Mouse (Mus musculus) spleen, postnatal 14 days (tissue): ENCODE measurements around the gene Brd7.

Experiments
- DNase-seq, 2 experiments: peaks; one replicate each; pipeline ENCODE4 v3.0.0; 2021 to 2022; ENCODE audit warnings: low spot score in 2 of 2

Gene Brd7

DNA sequence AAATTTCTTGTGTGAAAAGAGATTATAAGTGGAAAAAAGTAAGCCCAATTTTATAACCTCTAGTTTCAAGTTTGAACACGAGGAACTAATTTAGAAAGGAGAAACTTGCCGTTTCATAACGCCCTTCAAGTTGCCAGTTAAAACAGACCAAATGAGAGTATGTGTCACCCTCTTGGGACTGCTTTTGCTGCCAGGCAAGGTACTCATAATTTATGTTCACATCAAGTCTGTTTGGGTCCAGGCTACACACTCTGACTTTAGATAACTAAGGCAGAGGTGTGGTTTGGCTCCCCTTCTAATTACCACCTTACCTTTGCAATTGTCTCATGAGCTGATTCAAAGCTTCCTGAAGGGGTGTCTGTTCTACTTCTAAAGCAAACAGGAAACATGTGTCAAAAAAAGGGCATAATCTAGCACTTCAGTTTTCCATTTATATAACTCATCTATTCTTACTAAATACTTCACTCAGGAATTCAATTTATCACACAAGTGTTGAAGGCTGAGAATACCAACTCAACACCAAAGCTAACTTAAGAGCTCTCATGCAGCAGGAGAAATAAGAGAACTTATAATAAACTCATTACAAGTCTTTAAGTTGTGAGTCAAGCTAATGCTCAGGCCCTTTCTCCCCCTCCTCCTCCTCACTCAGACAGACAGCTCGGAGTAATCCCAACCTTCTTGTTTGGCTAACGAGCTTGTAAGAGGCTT lies 4.6 kb downstream of the Brd7 start:
- no peak for DNase-seq

DNA sequence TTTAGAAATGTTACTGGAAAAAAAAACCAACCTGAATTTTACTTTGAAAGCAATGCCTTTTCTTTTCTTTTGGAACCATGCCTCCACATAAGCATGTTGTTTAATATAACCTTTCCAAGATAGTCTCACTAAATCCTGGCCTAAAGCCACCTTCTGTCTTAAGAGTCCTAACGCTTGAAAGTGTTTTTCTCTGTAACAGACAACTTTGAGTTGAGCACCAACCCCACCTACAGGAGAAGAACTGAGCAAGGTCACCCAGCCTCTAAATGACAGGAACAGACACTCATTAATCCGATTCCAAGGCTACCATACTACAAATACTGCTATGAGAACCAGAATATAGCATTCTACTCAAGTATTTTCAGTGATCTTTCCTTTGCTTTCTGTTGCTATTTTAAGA lies 12.9 kb downstream of the Brd7 start:
- no peak for DNase-seq

DNA sequence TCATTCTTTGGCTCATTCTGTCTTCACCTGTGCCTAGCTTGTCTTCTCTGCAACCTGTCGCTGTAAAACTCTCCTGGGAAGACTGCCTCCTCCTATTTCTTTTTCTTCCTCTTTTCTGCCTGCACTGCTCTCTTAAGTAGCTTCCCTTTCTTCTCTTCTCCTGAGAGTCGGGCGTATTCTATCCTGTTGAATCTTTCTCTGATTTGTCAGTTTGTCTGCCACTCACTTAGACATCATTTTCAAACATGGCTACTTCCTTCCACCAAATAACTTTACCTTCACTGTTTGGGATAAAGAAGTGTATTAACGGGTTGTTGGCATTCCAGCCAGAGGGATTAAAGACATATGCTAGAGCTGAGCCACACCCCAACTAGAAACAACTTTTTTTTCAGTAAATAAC lies 20.0 kb downstream of the Brd7 start:
- DNase-seq: no peak

DNA sequence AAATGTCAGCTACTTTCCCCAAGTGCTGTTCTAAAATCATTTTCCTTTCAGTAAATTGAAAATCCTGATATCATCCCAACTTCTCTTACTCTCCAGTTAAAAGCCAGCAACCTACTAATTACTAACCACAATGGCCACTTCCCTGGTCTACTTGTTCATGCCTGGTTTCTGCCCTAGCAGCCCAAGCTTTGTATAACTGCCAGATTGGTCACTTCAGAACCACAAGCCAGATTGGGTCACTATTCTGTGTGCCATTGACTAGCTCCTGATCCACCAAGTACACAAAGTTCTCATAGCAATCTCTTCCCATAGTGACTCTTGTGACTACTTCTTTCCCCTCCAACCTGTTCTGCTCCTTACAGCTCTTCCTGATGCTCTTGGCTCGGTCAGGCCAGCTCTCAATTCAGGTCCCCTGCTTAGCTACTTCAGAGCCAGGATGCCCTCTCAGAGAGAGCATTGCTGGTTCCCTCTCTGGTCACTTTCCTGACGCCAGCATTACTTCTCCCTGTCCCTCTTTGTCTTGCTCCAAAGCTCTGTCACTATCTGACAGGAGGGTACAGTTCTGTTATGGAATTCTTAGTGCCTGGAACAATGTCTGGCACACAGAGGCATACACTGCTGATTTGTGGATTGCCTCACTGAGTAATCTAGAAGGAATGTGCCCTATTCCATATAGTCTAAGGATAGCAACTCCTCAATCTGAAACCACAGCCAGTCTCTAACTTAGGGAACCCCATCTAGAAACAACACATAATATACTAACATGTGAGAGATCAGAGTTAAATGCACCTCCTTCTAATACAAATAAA lies 21.9 kb downstream of the Brd7 start:
- DNase-seq: no peak

DNA sequence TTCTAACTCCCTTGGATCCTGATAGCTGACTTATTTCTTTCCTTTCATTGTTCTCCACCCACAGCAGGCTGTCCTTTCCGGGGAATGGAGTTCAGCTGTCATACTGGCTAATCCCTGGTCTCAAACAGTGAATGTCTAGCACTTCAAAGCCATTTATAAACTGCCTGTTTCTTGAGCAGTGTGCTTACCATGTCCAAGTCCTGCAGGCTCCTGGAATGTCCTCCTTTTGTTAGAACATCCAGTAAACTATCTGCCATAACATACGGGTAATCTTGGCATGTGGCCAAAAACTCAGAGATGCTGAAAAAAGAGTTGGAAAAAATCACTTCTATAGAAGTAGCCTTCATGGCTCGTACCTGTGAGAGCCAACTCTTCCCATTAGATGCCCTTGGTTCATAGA lies 22.8 kb downstream of the Brd7 start:
- no peak for DNase-seq

DNA sequence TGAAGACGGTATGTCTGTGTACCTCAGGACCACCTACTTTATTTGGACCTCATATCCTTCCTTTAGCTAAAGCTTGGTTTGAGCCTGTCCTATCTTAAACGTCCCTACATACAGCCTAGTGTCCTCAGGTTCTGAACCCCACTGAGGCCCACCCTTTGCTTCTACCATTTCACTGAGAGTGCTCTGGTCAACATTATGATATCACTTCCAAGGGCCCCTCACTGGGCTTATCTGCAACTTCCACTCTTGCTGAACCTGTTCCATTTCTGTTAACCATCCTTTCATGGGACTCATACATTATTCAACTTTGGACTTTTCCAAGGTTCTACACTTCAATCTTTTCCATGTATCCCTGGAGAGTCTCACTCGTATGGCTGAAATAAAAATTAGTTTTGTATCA lies 27.0 kb downstream of the Brd7 start:
- no peak for DNase-seq

DNA sequence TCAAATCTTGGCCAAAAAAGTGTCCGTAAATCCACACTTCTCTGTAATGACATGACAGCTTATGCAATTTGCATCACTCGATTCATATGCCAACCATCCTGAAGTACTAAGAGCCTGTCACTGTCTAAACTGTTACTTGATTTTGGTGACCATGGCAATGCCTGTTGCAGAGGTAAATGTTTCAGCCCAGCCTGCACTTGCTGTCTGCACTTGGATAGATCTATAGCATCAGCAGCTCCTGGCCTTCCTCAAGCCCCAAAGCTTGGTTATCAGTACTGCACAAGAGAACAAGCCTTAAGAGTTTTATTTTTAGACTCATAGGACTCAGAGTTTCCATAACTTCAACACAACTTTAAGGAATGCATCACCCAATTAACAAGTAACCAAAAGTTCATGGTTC lies 27.6 kb downstream of the Brd7 start:
- no peak for DNase-seq

DNA sequence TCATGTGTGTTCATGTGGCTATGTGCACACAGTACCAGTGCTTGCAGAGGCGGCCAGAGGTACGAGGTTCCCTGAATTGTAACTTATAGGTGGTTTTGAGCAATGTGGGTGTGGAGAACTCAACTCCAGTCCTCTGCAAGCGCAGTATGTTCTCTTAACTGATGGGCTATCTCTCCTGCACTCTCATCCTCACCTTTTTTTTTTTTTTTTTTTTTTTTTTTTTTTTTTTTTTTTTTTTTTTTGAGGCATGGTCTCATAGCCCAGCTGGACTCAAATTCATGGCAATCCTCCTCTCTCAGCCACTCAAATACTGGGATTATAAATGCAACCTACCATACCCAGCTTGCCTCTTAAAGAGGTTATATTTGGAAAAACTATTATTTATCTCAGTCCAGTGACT lies 31.2 kb downstream of the Brd7 start:
- no peak for DNase-seq

DNA sequence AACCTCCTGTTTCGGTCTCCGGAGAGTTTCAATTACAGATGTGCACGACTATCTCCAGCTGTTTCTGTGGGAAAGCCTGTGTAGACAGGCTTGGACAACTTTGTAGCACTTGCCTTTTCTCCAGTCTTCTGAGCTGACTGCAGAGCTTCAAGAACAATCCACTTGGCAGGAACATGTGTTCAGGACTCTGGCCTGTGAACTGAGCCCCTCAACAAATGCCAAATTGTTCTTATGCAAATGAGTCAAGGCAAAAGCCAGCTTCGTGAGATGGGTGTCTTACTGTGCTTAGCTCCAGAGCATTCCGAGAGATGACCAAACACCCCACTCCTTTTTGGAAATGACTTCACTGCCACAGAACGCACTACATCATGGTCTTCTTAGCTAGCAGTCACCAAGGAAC lies 33.3 kb downstream of the Brd7 start:
- DNase-seq: no peak

DNA sequence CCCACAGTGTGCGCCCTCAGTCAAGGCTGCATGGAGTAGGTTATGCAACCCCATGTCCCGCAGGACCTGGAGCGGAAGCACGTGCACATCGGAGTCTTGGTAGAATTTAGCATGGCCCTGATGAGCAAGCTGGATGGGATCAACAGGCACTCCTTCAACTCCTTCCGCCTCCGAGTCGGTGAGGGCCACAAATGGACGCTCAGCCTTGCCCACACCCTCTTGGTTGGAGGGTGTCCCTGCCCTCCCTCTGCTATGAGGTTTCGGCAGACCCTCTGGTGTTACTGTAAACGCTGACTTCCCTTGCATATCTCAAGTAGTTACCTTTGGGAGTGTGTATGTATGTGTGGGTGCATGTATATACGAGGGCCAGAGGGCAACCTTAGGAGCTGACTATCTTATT lies 35.7 kb downstream of the Brd7 start:
- no peak for DNase-seq

DNA sequence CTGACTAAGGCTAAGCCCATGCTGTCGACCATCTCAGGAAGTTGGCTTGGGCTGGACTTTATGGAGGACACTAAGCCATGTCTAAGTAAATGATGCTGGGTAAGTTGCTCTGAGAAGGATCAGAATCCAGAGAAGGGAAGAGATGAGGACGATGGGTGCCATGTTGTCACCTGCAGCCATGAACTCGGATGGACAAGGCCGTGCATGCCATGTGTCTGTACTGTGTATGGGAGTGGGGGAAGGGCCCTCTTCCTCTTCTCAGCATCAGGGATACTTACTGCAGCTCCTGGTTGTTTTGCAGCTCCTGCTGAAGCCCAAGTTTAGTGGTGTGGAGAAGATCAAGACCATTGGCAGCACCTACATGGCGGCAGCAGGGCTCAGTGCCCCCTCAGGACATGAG lies 36.2 kb downstream of the Brd7 start:
- DNase-seq: no peak

DNA sequence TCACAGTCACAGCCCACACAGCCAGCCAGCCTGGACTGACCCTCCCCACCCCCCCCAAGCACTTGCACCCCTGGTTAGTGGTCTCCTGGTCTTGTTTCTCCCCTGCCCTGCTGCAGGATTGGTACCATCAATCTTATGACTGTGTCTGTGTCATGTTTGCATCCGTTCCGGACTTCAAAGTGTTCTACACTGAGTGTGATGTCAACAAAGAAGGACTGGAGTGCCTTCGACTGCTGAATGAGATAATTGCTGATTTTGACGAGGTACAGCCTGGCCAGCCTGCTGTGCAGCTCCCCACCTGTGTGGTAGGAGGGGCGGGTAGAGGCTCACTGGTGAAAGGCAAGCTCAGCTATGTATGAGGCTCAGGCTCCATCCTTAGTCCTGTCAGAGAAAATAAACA lies 36.7 kb downstream of the Brd7 start:
- DNase-seq: no peak

DNA sequence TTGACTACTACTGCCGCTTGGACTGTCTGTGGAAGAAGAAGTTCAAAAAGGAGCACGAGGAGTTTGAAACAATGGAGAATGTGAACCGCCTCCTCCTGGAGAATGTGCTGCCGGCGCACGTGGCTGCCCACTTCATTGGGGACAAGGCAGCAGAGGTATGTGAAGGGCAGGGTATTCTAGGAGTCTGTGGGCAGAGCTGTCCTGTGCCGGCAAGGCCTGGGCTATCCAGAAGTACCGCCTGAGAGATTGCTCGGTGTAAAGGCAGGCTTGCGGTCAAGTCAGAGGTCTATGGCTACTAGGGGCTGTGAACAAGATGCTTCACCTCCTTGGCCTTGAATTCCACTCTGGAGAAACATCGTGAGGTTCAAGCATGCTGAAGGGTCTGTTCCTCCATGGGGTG lies 37.2 kb downstream of the Brd7 start:
- no peak for DNase-seq

DNA sequence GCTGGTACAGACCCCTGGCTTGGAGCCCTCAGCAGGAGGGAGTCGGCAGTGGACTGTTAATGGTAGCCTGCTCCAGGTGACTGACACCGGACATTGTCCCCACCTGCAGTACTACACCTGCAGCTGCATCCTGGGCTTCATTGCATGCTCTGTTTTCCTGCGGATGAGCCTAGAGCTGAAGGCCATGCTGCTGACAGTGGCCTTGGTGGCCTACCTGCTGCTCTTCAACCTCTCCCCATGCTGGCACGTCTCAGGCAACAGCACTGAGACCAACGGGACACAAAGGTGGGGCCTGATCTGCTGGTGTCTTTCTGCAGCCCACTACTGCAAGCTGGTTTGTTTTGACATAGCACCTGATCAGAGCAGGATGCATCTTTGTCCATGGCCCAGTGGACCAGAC lies 38.5 kb downstream of the Brd7 start:
- no peak for DNase-seq

DNA sequence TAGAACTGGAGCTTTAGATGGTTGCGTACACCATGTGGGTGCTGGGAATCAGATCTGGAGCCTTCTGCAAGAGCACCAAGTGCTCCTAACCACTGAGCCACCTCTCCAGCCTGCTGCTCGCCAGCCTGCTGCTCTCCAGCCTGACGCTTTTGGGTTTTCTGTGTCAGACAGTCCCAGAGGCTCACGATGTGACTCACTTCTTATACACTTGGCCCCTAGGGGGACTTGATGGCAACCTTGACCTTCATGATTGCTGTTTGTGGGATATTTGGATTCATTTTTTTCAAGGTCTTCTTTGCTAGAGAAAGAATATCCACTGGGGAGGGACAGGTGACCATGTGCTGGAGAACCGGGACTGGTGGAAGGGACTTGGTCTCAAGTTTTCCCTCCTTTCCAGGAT lies 40.6 kb downstream of the Brd7 start:
- no peak for DNase-seq

DNA sequence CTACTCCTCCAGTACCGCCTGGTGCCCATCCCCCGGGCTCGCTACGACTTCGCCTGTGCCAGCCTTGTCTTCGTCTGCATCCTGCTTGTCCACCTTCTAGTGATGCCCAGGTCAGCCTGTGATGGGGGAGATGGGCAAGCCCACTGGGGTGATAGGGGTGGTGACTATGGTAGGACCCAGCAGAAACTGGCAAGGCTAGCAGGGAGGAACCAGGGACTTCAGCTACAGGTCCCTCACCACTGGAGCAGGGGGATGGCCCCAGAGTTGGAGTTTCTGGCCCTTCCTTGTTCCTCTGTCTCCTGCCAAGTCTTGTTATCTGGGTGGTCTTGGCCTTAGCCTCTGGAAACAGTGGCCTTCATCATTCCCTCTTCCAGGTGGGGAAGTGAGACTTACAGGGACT lies 41.9 kb downstream of the Brd7 start:
- peak in 1 of 2 experiments; percentile 5 for DNase-seq

DNA sequence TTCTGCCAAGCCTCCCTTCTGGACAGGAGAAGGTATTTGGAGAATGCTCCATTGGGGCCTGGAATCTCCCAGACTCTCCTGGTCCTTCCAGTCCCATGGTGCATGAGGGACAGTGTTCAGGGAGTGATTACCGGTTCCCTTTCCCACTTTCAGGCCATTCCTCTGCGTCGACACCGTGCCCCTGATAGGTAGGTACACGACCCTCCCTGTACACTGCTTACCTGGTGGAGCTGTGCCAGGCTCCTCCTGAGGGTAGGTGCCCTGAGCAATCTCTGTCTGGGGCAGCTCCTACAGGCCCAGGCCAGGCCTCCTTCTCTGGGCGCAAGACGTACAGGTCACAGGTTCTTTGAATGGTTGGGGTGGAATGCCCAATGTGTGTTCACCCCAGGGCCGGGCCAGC lies 43.8 kb downstream of the Brd7 start:
- DNase-seq: no peak

DNA sequence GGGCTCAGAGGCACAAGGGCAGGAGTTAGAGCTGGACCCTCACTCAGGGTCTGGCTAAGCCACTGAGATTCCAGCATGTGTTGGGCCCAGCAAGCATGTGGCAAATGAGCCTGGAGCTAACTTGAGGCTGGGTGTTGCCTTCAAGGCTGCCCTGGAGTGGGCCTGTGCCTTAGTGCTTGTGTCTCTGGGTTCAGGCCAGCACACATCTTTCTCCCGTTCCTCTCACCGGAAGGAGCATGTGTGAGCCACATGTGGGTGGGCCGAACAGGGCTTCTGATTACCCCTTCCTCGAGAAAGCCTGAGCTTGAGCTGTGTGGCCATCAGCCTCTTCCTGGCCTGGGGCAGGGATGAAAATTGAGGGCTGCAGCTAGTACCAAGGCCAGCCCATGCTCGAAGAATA lies 44.7 kb downstream of the Brd7 start:
- DNase-seq: no peak

DNA sequence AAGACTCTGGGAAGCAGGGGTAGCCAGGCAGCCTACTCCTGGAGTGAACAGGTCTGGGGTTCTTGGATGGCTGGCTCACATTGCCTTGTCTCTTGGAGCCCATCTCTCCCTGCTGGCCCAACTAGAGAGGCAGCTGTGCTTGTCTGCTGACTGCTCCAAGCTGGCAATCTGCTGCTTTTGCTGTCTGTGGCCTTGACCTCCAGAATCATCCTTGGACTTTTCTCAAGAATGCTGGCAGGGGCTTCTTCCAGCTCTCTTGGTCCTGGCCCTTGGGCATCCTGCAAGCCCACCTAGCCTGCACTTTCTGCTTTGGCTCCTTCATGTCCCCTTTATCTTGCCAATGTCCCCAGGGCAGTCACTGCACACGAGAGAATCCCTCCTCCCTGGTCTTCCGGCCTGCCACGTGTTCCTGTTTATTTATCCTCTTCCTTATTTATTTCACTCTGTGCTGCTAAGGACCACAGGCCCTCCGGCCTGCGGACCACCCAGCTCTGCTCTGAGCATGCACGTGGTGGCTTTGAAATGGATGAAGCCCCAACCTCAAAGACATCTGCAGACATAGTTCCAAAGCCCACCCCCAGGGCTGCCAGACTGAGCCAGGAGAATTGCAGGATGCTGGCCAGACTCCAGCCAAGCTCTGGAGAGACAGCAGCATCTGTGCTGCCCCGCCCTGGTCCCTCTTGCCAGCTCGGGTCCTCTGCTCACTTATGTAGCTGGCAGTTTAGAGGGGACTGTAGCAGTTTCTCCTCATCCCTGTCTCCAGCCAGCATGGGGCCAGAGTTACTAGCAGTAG lies 45.7 kb downstream of the Brd7 start:
- DNase-seq: no peak

DNA sequence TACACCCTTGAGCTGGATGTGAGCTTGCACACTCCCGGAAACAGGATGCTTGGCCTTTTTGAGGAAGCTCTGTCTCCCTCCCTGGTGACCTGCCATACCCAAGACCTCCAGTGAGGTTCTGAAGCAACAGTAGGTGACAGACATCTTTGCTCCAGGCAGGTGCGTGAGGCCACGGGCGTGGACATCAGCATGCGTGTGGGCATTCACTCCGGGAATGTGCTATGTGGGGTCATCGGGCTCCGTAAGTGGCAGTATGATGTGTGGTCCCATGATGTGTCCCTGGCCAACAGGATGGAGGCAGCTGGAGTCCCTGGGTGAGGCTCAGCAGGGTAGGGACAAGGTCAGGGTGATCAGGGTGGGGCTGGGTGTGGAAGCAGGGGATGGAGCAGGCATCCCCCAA lies 46.7 kb downstream of the Brd7 start:
- no peak for DNase-seq

DNA sequence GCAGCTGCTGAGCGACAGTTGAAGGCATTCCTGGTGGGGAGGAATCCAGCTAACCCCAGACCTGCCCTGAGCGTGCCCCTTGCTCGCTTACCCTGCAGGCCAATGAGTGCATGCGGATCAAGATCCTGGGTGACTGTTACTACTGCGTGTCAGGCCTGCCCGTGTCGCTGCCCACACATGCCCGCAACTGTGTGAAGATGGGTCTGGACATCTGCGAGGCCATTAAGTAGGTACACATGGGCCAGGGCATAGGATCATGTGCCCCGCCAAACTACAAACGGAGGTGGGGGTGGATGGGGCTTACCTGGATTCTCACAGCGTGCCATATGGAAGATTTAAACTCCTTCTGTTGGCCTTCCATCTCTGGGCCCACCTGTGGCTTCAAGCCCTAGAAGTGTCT lies 48.0 kb downstream of the Brd7 start:
- DNase-seq: no peak

DNA sequence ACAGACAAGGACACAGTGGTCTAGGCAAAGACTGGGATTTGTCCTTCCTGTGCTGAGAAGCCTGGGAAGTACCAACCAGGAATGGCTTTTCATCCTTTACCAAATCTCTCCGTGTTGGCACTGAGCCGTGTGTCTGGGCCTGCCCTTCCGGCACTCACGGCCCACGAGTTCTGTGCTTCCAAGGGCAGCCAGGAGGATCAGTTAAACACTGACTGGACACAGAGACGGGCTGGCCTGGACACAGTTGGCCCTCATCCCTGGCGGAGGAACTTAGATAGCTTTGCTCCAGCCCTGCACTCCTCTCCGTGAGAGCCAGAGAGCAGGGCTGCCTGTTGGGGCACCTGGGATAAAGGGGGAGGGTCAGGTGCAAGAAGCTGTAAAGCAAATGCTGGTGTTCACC lies 49.0 kb downstream of the Brd7 start:
- no peak for DNase-seq

DNA sequence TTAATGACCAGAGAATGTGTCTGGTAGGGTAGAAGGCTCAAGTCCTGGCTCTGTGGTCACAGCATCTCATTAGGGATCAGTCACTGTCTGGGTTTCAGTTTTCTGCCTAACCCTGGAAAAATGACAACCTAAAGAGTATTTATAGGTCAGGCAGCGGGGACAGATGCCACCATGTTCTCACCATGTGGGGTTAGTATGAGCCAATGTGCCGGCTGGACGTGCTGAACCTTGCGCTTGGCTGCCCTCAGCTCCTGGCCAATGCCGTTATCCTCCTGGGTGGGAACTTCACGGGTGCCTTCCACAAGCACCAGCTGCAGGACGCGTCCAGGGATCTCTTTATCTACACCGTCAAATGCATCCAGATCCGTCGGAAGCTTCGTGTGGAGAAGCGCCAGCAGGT lies 51.7 kb downstream of the Brd7 start:
- DNase-seq: no peak
